Mouse (Mus musculus): ENCODE measurements around the gene Tmc3. TPM values are rescaled to one million over a fixed set of nuclear protein-coding genes. Genes with fewer than 3 reads are reported as not detected.

Tmc3 gene
- polyA plus RNA-seq, 1 experiment: 1.0 TPM

DNA sequence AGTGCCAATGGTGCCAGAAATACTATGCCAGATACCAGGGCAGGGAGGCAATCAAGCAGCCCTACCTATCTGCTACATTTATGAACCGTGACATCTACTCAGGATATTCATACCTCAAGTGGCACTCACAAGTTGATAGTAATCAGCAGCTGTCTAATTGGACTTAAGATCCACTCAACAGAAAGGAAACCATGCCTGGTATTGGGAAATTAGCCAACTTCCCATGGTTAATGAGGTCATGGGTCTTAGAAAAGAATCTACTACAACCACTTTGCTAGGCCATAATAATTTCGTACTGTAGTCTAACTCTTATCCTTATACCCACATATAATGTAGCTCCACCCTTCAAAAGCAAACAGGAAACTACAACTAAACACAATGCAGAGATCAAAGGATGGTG lies 28.2 kb upstream of the Tmc3 start:
- Histone ChIP-seq H3K4me1 (ENCODE audit: control insufficient read depth, insufficient read depth, low read length) (peaks cover 10% of the 10 kb centered on the region; the same call in 1 of the 2 replicates), H3K27me3 (replicated peaks; ENCODE audit: control insufficient read depth, insufficient read depth, low read length) (no peaks in the 10 kb centered on the region), H3K4me3 (ENCODE audit: insufficient read depth, low read depth, low read length) (no peak overlapping the region), H3K27ac (ENCODE audit: insufficient read depth, low read depth, low read length) (no peak overlapping the region), H3K36me3 (ENCODE audit: control insufficient read depth, insufficient read depth, low read length) (no peaks in the 10 kb centered on the region)
- TF ChIP-seq CTCF (conservative IDR thresholded peaks at IDR 0.05; ENCODE audit: insufficient read depth, insufficient read length, low read depth, low read length): no peak
- TF ChIP-seq POLR2A (IDR thresholded peaks at IDR 0.05; ENCODE audit: low read depth, low read length): no peak
- DNase-seq: peak; percentile 43
- 25% methylated on average over 2 of the region's 2 CpGs for WGBS

DNA sequence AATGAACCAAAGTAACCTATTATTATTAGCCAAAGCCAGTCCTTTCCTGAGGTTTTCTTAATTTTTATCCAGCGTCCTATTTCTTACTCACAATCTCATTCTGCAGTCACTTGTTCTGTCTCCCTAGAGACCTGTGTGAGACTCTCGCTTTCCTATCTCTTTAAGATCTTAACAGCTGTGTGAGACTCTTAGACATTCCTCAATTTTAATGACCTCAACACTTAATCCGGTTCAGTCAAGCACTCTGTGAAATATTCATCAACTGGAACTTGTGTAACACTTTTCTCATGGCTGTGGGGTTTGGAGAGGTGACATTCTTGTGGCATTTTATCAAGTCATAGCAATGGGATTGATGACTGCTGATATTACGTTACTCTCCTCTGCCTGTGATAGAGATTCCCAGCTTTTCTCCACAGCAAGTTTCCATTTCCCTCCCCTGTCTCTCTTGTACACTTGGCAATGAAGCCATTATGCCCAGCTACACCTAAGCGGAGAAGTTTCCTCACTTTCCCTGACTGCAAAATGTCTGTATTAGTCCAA lies 25.9 kb upstream of the Tmc3 start:
- H3K27me3 ChIP-seq (replicated peaks; ENCODE audit: control insufficient read depth, insufficient read depth, low read length): no peaks in the 10 kb centered on the region
- no peaks in the 10 kb centered on the region for H3K36me3 ChIP-seq (ENCODE audit: control insufficient read depth, insufficient read depth, low read length)
- H3K27ac ChIP-seq (ENCODE audit: insufficient read depth, low read depth, low read length): no peak overlapping the region
- H3K4me1 ChIP-seq (ENCODE audit: control insufficient read depth, insufficient read depth, low read length): peaks cover 10% of the 10 kb centered on the region; the same call in 1 of the 2 replicates
- WGBS: 33% methylated on average over 5 of the region's 5 CpGs
- DNase-seq: peak; percentile 50
- TF ChIP-seq POLR2A (IDR thresholded peaks at IDR 0.05; ENCODE audit: low read depth, low read length) (no peak), CTCF (conservative IDR thresholded peaks at IDR 0.05; ENCODE audit: insufficient read depth, insufficient read length, low read depth, low read length) (no peak)
- H3K4me3 ChIP-seq (ENCODE audit: insufficient read depth, low read depth, low read length): no peak overlapping the region

DNA sequence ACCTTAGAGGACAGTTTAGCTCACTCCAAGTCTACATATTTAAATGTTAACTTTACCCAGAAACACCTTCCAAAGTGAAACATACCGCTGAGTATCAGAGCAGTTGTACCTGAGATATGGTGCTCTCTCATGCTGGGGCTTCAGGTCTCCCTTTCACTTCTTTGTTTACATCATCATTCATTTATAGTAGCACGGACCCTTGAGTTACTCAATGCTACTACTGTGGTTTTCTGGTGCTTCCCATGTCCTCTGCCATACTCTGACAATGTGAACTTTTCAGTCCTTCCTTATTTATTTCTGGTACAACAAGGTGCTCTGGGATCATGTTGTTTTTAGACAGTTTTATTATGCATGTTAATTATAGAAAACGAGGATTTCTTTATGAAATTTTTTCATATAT lies 25.2 kb upstream of the Tmc3 start:
- Histone ChIP-seq H3K27ac (ENCODE audit: insufficient read depth, low read depth, low read length) (no peak overlapping the region), H3K36me3 (ENCODE audit: control insufficient read depth, insufficient read depth, low read length) (no peaks in the 10 kb centered on the region), H3K27me3 (replicated peaks; ENCODE audit: control insufficient read depth, insufficient read depth, low read length) (no peaks in the 10 kb centered on the region), H3K4me1 (ENCODE audit: control insufficient read depth, insufficient read depth, low read length) (peaks cover 10% of the 10 kb centered on the region; the same call in 1 of the 2 replicates), H3K4me3 (ENCODE audit: insufficient read depth, low read depth, low read length) (no peak overlapping the region)
- WGBS: 80% methylated on average over 3 of the region's 3 CpGs
- no peak for DNase-seq
- TF ChIP-seq POLR2A (IDR thresholded peaks at IDR 0.05; ENCODE audit: low read depth, low read length) (no peak), CTCF (conservative IDR thresholded peaks at IDR 0.05; ENCODE audit: insufficient read depth, insufficient read length, low read depth, low read length) (no peak)

DNA sequence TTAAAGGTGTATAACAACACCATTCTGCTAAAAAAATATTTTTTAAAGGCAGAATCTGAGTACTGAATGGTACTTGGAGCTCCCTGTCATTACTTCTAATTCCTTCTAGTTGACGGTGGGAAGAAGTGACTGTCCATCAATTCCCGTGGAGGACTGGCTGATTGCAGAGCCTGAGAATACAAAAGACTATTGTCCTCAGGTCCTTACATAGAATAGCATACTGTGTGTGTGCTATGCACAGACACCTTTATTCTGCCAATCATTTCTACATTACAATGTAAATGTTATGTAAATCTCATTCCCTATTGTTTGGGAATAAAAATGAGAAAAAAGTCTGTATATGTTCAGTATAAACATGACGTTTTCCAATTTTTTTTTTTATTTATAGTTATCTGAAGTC lies 22.9 kb upstream of the Tmc3 start:
- DNase-seq: no peak
- TF ChIP-seq CTCF (conservative IDR thresholded peaks at IDR 0.05; ENCODE audit: insufficient read depth, insufficient read length, low read depth, low read length): no peak
- no peak for TF ChIP-seq POLR2A (IDR thresholded peaks at IDR 0.05; ENCODE audit: low read depth, low read length)
- H3K27ac ChIP-seq (ENCODE audit: insufficient read depth, low read depth, low read length): no peak overlapping the region
- 66% methylated on average over 3 of the region's 3 CpGs for WGBS
- no peaks in the 10 kb centered on the region for H3K36me3 ChIP-seq (ENCODE audit: control insufficient read depth, insufficient read depth, low read length)
- no peaks in the 10 kb centered on the region for H3K27me3 ChIP-seq (replicated peaks; ENCODE audit: control insufficient read depth, insufficient read depth, low read length)
- no peak overlapping the region for H3K4me3 ChIP-seq (ENCODE audit: insufficient read depth, low read depth, low read length)
- H3K4me1 ChIP-seq (ENCODE audit: control insufficient read depth, insufficient read depth, low read length): peaks cover 6% of the 10 kb centered on the region; the same call in 1 of the 2 replicates

DNA sequence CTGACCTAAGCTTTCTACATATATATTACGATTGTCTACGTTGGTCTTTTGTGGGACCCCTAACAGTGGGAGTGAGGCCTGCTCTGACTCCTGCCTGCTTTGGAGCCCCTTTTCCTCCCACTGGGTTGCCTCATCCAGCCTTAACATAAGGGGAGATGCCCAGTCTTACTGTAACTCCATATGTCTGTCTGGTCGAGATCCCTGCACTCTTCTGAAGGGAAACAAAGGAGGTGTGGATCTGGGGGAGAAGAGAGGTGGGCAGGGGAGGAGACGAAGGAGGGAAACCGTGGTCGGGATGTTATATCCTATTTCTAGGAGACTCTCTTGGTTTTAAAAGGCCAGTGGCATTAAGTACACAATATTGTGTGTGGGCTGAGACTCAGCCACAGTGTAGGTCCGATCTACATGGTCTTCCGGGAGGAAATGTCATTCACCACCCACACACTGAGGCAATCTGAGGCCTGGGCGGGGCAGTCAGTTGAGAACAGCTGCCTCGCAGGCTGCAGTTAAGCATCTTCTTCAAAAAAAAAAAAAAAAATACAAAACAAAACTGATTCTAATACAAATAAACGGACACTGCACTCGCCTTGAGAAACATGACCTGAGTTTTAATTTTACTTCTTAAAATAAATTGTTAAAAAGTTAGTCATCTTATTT lies 20.0 kb upstream of the Tmc3 start:
- Histone ChIP-seq H3K36me3 (ENCODE audit: control insufficient read depth, insufficient read depth, low read length) (no peaks in the 10 kb centered on the region), H3K27ac (ENCODE audit: insufficient read depth, low read depth, low read length) (no peak overlapping the region), H3K4me1 (ENCODE audit: control insufficient read depth, insufficient read depth, low read length) (no peaks in the 10 kb centered on the region), H3K27me3 (replicated peaks; ENCODE audit: control insufficient read depth, insufficient read depth, low read length) (no peaks in the 10 kb centered on the region), H3K4me3 (ENCODE audit: insufficient read depth, low read depth, low read length) (no peak overlapping the region)
- TF ChIP-seq POLR2A (IDR thresholded peaks at IDR 0.05; ENCODE audit: low read depth, low read length): no peak
- TF ChIP-seq CTCF (conservative IDR thresholded peaks at IDR 0.05; ENCODE audit: insufficient read depth, insufficient read length, low read depth, low read length): no peak
- DNase-seq: peak; percentile 19
- WGBS: 60% methylated on average over 12 of the region's 12 CpGs

DNA sequence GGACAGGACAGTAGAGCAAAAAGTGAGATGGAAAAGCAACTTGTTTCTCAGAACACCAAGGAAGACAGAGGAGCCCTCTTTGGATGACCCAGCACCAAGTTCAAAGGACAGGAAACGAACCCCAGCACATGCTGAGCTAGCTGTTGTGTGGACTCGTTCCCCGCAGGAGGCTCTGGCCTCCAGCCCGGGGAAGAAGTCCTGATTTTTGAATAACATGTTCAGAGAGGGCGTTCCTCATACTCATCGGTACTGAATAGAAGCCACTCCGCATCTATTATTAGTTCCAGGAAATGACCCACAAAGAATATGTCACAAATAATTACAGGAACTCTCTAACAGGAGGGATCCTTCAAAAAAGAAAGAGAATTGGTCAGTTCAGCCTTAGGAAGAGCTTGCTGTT lies 18.8 kb upstream of the Tmc3 start:
- DNase-seq: peak; percentile 88
- Histone ChIP-seq H3K4me1 (ENCODE audit: control insufficient read depth, insufficient read depth, low read length) (no peaks in the 10 kb centered on the region), H3K27me3 (replicated peaks; ENCODE audit: control insufficient read depth, insufficient read depth, low read length) (no peaks in the 10 kb centered on the region), H3K4me3 (ENCODE audit: insufficient read depth, low read depth, low read length) (no peak overlapping the region), H3K36me3 (ENCODE audit: control insufficient read depth, insufficient read depth, low read length) (no peaks in the 10 kb centered on the region), H3K27ac (ENCODE audit: insufficient read depth, low read depth, low read length) (peak overlapping the region; percentile 12; the same call in 1 of the 2 replicates)
- TF ChIP-seq CTCF (conservative IDR thresholded peaks at IDR 0.05; ENCODE audit: insufficient read depth, insufficient read length, low read depth, low read length): no peak
- no peak for TF ChIP-seq POLR2A (IDR thresholded peaks at IDR 0.05; ENCODE audit: low read depth, low read length)
- 24% methylated on average over 7 of the region's 7 CpGs for WGBS

DNA sequence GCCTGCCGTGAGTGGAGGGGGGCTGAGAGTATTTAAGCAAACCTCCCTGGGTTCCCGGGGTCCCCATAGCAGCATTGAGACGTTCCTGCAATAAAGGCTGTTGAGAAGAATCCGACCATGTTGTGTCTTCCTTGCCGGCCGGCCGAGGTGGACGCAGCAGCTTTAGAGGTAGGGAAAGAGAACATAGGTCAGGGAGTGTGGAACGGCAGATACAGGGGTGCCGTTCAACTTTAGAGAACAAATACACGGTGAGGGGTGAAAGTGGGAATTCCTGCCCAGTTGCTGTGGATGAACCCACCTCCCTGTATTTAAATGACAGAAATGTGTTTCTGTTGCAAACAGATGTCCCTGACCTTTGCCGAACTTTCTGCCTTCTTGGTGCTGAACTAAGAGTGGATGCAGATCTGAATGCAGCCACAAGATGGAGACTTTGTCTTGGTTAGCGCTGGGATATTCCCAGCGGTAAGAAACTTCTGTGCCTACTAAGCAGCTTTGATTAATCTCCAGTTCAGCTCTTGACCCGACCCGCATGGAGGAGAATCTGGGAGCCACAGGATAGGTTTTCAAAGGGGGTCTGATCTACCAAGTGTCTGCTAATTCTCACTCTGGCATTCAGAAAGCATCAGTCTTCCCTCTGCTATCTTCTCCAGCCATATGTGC lies 16.8 kb upstream of the Tmc3 start:
- Histone ChIP-seq H3K4me1 (ENCODE audit: control insufficient read depth, insufficient read depth, low read length) (no peaks in the 10 kb centered on the region; the same call in 1 of the 2 replicates), H3K36me3 (ENCODE audit: control insufficient read depth, insufficient read depth, low read length) (no peaks in the 10 kb centered on the region), H3K27ac (ENCODE audit: insufficient read depth, low read depth, low read length) (no peak overlapping the region), H3K27me3 (replicated peaks; ENCODE audit: control insufficient read depth, insufficient read depth, low read length) (no peaks in the 10 kb centered on the region), H3K4me3 (ENCODE audit: insufficient read depth, low read depth, low read length) (no peak overlapping the region)
- TF ChIP-seq POLR2A (IDR thresholded peaks at IDR 0.05; ENCODE audit: low read depth, low read length) (no peak), CTCF (conservative IDR thresholded peaks at IDR 0.05; ENCODE audit: insufficient read depth, insufficient read length, low read depth, low read length) (peak; percentile 82)
- peak; percentile 73 for DNase-seq
- 42% methylated on average over 16 of the region's 16 CpGs for WGBS

Data from kidney, adult 2 months (tissue).